Mouse (Mus musculus): ENCODE measurements around the gene Apela. TPM values are rescaled to one million over a fixed set of nuclear protein-coding genes. Genes with fewer than 3 reads are reported as not detected.

Gene Apela
- polyA plus RNA-seq (2017; shearing (Covaris generic)), result not detected

DNA sequence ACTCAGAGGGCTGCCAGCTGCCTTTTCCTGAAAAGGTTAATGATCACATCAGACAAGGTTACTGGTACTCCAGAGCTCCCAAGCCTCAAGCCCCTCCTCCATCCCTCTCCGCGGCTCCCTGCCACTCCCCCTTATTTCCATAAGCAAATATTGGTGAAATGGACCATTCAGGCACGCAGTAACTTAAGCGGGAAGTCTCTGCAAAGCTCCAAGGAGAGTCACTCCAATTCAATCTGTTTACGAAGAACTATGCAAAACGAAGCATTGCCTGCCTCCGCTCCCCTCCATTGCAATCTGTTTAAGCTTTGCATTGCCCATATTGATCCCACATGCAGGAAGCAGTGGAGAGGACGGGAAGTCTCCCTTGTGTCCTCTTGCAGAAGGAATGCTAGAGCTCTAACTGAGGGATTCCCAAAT is at the start of gene Apela:
TSS of gene Apela (minus strand) at position 220 of the 417 bp plus-strand sequence.

DNA sequence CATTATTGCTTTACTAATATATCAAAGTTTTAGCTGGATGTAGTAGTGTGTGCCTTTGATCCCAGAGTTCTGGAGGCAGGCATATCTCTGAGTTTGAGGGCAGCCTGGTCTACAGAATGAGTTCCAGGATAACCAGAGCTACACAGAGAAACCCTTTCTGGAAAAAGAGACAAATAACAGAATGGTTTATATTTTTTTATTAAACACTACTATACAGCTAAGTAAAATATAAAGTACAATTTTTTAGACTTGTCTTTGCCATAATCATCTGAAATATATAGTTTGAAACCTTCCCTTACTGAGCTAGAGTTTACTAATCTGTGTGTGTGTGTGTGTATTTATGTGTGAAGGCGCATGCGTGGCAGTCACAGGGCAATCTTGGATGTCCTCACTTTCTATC is 37.6 kb upstream of the Apela start, which contains the start of gene Gm10663:
TSS of gene Gm10663 (plus strand) at position 301 of the 400 bp plus-strand sequence.

DNA sequence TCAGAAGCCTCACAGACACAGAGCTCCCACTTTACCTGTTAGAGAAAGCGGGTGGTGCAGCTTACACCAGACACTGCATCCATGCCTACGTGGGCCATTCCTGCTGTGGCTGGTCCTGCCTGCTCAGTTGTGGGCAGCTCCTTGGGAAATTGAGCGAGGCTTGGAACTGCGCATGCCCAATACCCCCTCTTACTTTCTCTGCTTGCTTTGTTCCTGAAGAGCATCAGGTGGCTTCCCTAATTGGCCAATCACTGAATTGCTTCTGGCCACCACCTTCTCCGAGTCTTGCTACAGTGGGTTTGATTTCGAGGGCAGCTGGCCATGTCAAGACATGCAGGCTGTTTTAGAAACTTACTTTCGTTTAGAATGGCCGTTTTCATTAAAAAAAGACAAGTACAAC is 18.7 kb downstream of the Apela start, which contains the start of the genes Trim61 and Trim60:
TSS of gene Trim61 (minus strand) at position 101 of the 400 bp plus-strand sequence.
TSS of gene Trim60 (minus strand) at position 162 of the 400 bp plus-strand sequence.

DNA sequence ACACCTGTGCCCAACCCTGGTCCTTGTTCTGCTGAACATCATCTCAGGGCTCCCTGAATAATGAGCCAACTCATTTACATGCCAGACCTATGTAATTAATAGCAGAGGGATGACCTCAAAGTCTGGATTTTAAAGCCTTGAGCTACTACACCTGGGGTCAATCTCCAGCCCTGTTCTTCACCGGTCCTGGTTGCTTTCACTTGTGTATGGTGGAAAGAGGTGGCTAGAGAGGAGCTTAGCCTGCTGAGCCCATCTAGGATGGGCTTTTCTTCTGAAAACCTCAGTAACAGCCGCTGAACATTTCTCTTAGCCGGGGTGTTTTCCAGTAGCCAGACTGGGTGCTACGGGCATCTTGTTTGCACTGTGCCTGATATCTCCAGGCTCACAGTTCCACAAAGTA is 49.4 kb downstream of the Apela start, which contains the start of gene Trim75:
TSS of gene Trim75 (minus strand) at position 101 of the 400 bp plus-strand sequence.

Other genes with a start within 250 kb of the Apela start
- 10 to 100 TPM; 15.9 to 18.1 TPM for gene Klhl2, start 187.3 kb downstream of the Apela start, polyA plus RNA-seq (2017; shearing (Covaris generic))
- 100 to 1,000 TPM in 1 of 2 experiments, 10 to 100 TPM in 1; 90.2 to 121 TPM for gene Tmem192, start 90.2 kb downstream of the Apela start, polyA plus RNA-seq (2017; shearing (Covaris generic))
- gene Trim75, start 49.5 kb downstream of the Apela start, polyA plus RNA-seq (2017; shearing (Covaris generic)), result under 1 TPM in 1 of 2 experiments, not detected in 1; 0.66 TPM
- gene Trim61, start 18.8 kb downstream of the Apela start, polyA plus RNA-seq (2017; shearing (Covaris generic)), result not detected
- not detected for gene Trim60, start 18.8 kb downstream of the Apela start, polyA plus RNA-seq (2017; shearing (Covaris generic))
- gene Gm10663, start 37.7 kb upstream of the Apela start, polyA plus RNA-seq (2017; shearing (Covaris generic)), result not detected
- under 1 TPM in 1 of 2 experiments, not detected in 1; 0.34 TPM for gene BC030870, start 92.2 kb upstream of the Apela start, polyA plus RNA-seq (2017; shearing (Covaris generic))

Measured in activated CD4-positive, CD25-positive, alpha-beta regulatory T cell (primary cell).